Mouse (Mus musculus) retina, embryonic 14.5 days (tissue): Measurements from ENCODE around the gene Gm20425.
"Not testable (repeated sequence)": the region's sequence is repeated elsewhere in the genome, so short reads cannot be mapped to it uniquely, and the experiment has no call there.

ENCODE experiments used
- DNase-seq: peaks from one replicate; pipeline ENCODE4 v3.0.0-alpha.2; 2015; ENCODE audit warnings: low spot score

Gene Gm20425

GRCm38 (mm10) chr9:103224721-103225120, 5.4 kb downstream of the Gm20425 start:
- DNase-seq: no peak

GRCm38 (mm10) chr9:103214281-103214680, 15.8 kb downstream of the Gm20425 start:
- no peak for DNase-seq

- DNase-seq: no peak
These were observed 16.5 kb downstream of the Gm20425 start for GRCm38 (mm10) chr9:103213631-103214030.

- no peak for DNase-seq
These were observed 17.3 kb downstream of the Gm20425 start for GRCm38 (mm10) chr9:103212654-103213420.

GRCm38 (mm10) chr9:103208802-103209423, 21.2 kb downstream of the Gm20425 start:
- no peak for DNase-seq

- DNase-seq: peak; percentile 89
These were observed 22.3 kb downstream of the Gm20425 start for GRCm38 (mm10) chr9:103207846-103208245.

GRCm38 (mm10) chr9:103205786-103206185, 24.3 kb downstream of the Gm20425 start:
- no peak for DNase-seq

- peak; percentile 94 for DNase-seq
These were observed 28.4 kb downstream of the Gm20425 start, which contains the start of gene Srprb for GRCm38 (mm10) chr9:103201561-103202260. Gene Srprb, minus strand, starts transcription at chr9:103202137.

GRCm38 (mm10) chr9:103188416-103188815, 41.7 kb downstream of the Gm20425 start:
- DNase-seq: no peak

- DNase-seq: no peak
These were observed 43.4 kb downstream of the Gm20425 start for GRCm38 (mm10) chr9:103186747-103187146.

GRCm38 (mm10) chr9:103185946-103186345, 44.2 kb downstream of the Gm20425 start:
- DNase-seq: no peak

- DNase-seq: no peak
These were observed 45.3 kb downstream of the Gm20425 start for GRCm38 (mm10) chr9:103184855-103185254.

GRCm38 (mm10) chr9:103181886-103182285, 48.2 kb downstream of the Gm20425 start:
- no peak for DNase-seq

- peak; percentile 89 for DNase-seq
These were observed 49.1 kb downstream of the Gm20425 start for GRCm38 (mm10) chr9:103180807-103181565.

GRCm38 (mm10) chr9:103180303-103180702, 49.8 kb downstream of the Gm20425 start:
- DNase-seq: no peak

- DNase-seq: no peak
These were observed 54.4 kb downstream of the Gm20425 start for GRCm38 (mm10) chr9:103175692-103176091.

GRCm38 (mm10) chr9:103174771-103175519, 55.2 kb downstream of the Gm20425 start:
- peak; percentile 62 for DNase-seq

- DNase-seq: no peak
These were observed 61.3 kb downstream of the Gm20425 start for GRCm38 (mm10) chr9:103168771-103169170.

GRCm38 (mm10) chr9:103168046-103168445, 62.1 kb downstream of the Gm20425 start:
- DNase-seq: peak; percentile 48

GRCm38 (mm10) chr9:103163806-103164205, 66.3 kb downstream of the Gm20425 start:
- no peak for DNase-seq

- not testable (repeated sequence) for DNase-seq
These were observed 74.9 kb downstream of the Gm20425 start for GRCm38 (mm10) chr9:103155158-103155557.
